Mouse (Mus musculus): ENCODE data around the gene Acbd7. TPM values are rescaled to one million over a fixed set of nuclear protein-coding genes. Genes with fewer than 3 reads are reported as not detected.

Acbd7 gene
- 3.6 and 4.2 TPM in 2 replicates for polyA plus RNA-seq (2015; fragmentation: Nextera tagmentation; extraction: Ambion mirVana)

DNA sequence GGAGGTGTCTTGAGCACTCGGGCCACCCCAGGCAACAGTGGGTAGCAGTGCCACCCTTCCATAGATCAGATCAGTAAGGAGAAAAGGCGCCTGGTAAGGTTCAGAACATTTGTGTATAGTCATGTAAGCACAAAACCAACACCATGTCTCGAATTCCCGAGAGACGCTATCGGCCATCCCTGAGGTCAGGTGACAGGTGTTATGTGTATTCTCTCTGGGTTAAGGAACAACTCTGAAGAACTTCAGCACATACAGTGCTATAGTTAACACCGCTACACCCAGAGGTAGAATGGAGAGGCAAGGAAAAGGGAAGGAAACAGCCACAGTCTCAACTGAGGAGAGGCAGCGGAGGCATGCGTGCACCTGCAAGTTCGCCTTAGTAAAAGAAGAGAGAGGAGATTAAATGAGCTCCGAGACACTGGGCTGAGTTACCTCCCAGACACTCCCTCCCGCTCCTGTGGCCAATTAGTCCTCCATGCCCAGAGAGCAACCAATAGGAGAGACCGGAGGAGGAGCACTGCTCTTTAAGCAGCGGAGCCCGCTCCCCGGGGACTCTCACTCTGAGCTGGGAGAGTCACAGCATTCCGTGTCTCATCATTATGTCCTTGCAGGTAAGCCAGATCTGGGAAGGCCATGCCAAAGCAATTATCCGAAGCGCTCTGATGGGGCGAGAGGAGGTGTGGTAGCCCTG is at the start of gene Acbd7:
Gene Acbd7 (plus strand): TSS at position 558 of the 691 bp plus-strand sequence.
- H3K27me3 ChIP-seq, result no peaks in the 10 kb centered on the region
- H3K36me3 ChIP-seq, result no peaks in the 10 kb centered on the region
- no peak within 1 kb of the TSS for H3K27ac ChIP-seq (replicated peaks)
- no peaks in the 10 kb centered on the region for H3K9me3 ChIP-seq
- peak within 1 kb of the TSS; percentile 82 for H3K4me2 ChIP-seq
- H3K4me3 ChIP-seq, result peak within 1 kb of the TSS; percentile 37
- peak; percentile 20; the same call in 1 of the 2 replicates for ATAC-seq (ENCODE audit: low FRiP score, low read depth)
- WGBS, result 5% methylated on average over 20 of the region's 20 CpGs
- H3K4me1 ChIP-seq (replicated peaks), result peaks cover 24% of the 10 kb centered on the region
- H3K9ac ChIP-seq, result peak within 1 kb of the TSS; percentile 33; the same call in 1 of the 2 replicates

DNA sequence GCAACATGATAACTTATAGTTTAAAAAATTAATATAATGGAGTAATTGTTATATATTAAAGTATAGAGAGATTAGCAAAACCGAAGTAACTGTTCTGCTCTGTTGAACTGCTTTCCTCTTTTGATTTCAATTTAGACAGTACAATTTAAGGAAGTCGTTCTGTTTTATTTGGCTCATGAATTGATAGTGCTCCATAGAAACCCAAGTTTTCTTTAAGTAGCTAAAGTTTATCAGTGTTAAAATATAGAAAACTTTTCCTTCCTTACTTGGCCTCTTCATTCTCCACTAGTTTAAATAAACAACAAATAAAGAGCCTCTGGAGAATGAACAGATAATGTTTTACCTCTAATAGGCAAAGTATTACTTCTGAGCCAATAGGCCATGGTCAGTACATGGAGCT is 49.7 kb upstream of the Acbd7 start:
- no peak overlapping the region for H3K27ac ChIP-seq (replicated peaks)

GRCm38 (mm10) chr2:3289581-3289980 is 46.4 kb upstream of the Acbd7 start:
- Histone ChIP-seq H3K4me2 (no peak overlapping the region), H3K9ac (no peak overlapping the region), H3K4me1 (replicated peaks) (peaks cover 14% of the 10 kb centered on the region), H3K27ac (replicated peaks) (no peak overlapping the region), H3K27me3 (no peaks in the 10 kb centered on the region), H3K4me3 (no peak overlapping the region), H3K36me3 (no peaks in the 10 kb centered on the region), H3K9me3 (no peaks in the 10 kb centered on the region)
- no peak for ATAC-seq (ENCODE audit: low FRiP score, low read depth)
- WGBS, result 88% methylated on average over 1 of the region's 1 CpGs

More for the DNA sequence above, 49.7 kb upstream of the Acbd7 start:
- Histone ChIP-seq H3K9ac (no peak overlapping the region), H3K4me1 (replicated peaks) (peaks cover 20% of the 10 kb centered on the region), H3K4me3 (no peak overlapping the region), H3K4me2 (peak overlapping the region; percentile 72; the same call in 1 of the 2 replicates), H3K27me3 (no peaks in the 10 kb centered on the region), H3K36me3 (no peaks in the 10 kb centered on the region), H3K9me3 (no peaks in the 10 kb centered on the region)
- 84% methylated on average over 2 of the region's 2 CpGs for WGBS
- ATAC-seq (ENCODE audit: low FRiP score, low read depth), result no peak

DNA sequence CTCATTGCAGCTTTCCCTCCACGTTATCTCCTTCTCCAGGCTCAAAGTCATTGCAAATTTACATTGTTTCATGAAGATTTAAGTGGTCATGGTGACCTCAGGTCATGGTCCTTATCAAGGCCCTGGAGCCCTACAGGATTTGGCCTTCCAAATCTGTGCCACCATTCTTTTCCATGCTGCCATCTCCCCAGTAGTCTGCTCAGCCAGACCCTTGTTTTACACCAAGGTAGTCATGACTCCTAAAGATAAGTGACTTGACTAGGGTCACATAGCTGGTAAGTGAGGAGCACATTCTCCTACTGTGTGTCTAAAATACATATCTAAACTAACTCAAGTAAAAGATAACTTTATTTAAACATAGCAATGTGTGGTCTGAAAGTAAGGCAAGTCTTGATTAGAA is 43.8 kb upstream of the Acbd7 start:
- Histone ChIP-seq H3K36me3 (no peaks in the 10 kb centered on the region), H3K4me2 (no peak overlapping the region), H3K27ac (replicated peaks) (no peak overlapping the region), H3K9me3 (no peaks in the 10 kb centered on the region), H3K27me3 (no peaks in the 10 kb centered on the region), H3K4me1 (replicated peaks) (no peaks in the 10 kb centered on the region), H3K4me3 (no peak overlapping the region), H3K9ac (no peak overlapping the region)
- WGBS, result 85% methylated on average over 1 of the region's 1 CpGs
- ATAC-seq (ENCODE audit: low FRiP score, low read depth), result no peak

- Histone ChIP-seq H3K9ac (no peak overlapping the region), H3K9me3 (no peaks in the 10 kb centered on the region), H3K4me2 (no peak overlapping the region), H3K36me3 (no peaks in the 10 kb centered on the region), H3K27me3 (no peaks in the 10 kb centered on the region), H3K4me3 (no peak overlapping the region), H3K27ac (replicated peaks) (no peak overlapping the region), H3K4me1 (replicated peaks) (no peaks in the 10 kb centered on the region)
- no peak for ATAC-seq (ENCODE audit: low FRiP score, low read depth)
- 94% methylated on average over 7 of the region's 7 CpGs for WGBS
Measured at GRCm38 (mm10) chr2:3295826-3296225, 40.1 kb upstream of the Acbd7 start.

DNA sequence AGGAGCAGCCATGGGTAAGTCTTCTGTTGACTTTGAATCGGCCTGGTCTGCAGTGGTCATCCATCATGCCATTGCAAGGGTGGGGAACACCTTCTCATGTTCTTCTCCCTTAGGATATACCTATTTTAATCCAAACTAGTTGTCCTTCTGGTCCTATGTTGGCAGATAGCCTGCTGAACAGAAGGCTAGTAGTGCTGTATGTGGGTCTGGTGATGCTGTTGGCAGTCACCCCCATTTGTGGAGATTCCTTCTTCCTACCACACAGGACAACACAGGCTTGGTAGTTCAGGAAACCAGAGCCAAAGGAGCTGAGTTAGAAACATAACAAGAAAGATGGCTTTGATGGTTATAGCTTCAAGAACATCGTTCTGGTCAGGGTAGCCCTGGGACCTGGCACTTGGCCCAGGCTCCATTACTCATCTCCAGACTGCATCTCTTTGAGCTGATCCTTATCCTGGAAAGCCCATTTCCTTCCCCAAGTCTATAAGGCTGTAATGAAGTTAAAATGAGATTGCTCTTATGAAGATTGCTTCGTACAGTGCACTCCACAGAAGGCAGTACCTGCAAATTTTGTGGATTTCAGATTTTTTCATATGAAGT is 30.4 kb upstream of the Acbd7 start:
- no peak overlapping the region for H3K4me2 ChIP-seq
- H3K27ac ChIP-seq (replicated peaks), result no peak overlapping the region
- H3K4me1 ChIP-seq (replicated peaks), result no peaks in the 10 kb centered on the region
- H3K9me3 ChIP-seq, result no peaks in the 10 kb centered on the region
- H3K9ac ChIP-seq, result no peak overlapping the region
- H3K27me3 ChIP-seq, result no peaks in the 10 kb centered on the region
- 73% methylated on average over 3 of the region's 3 CpGs for WGBS
- H3K36me3 ChIP-seq, result peaks cover 16% of the 10 kb centered on the region
- ATAC-seq (ENCODE audit: low FRiP score, low read depth), result no peak; the same call in 1 of the 2 replicates
- no peak overlapping the region for H3K4me3 ChIP-seq

GRCm38 (mm10) chr2:3323132-3323531 is 12.8 kb upstream of the Acbd7 start:
- Histone ChIP-seq H3K36me3 (peaks cover 72% of the 10 kb centered on the region), H3K4me3 (no peak overlapping the region), H3K27me3 (no peaks in the 10 kb centered on the region), H3K4me2 (no peak overlapping the region), H3K9ac (no peak overlapping the region), H3K27ac (replicated peaks) (no peak overlapping the region), H3K9me3 (no peaks in the 10 kb centered on the region), H3K4me1 (replicated peaks) (no peaks in the 10 kb centered on the region)
- ATAC-seq (ENCODE audit: low FRiP score, low read depth), result no peak
- 90% methylated on average over 2 of the region's 2 CpGs for WGBS

- 94% methylated on average over 7 of the region's 7 CpGs for WGBS
- Histone ChIP-seq H3K27me3 (no peaks in the 10 kb centered on the region), H3K4me1 (replicated peaks) (no peaks in the 10 kb centered on the region), H3K9ac (no peak overlapping the region), H3K27ac (replicated peaks) (no peak overlapping the region), H3K4me2 (no peak overlapping the region), H3K36me3 (peaks cover 73% of the 10 kb centered on the region), H3K9me3 (no peaks in the 10 kb centered on the region), H3K4me3 (no peak overlapping the region)
- ATAC-seq (ENCODE audit: low FRiP score, low read depth), result no peak
Measured at GRCm38 (mm10) chr2:3324381-3325130, 11.4 kb upstream of the Acbd7 start.

DNA sequence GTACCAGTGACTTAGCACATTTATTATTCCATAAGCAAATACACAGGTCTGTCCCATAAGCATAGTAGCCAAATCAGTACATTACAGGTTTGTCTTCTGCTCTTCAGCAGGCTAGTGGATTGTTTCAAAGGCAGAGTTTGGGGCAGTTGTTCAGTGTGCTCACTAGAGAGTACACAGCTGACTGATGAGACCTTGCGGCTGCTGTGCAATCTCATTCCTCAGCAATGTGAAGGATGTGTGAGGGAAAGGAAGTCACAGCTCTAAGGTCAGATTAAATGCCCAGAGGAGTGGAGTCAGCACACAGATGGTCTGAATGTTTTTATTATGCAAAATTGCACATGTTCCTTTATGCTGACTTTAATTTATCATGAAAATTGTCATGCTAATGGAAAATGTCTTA is 9.4 kb upstream of the Acbd7 start:
- H3K9ac ChIP-seq, result no peak overlapping the region
- 76% methylated on average over 1 of the region's 1 CpGs for WGBS
- H3K27ac ChIP-seq (replicated peaks), result no peak overlapping the region
- H3K36me3 ChIP-seq, result peaks cover 67% of the 10 kb centered on the region
- no peak overlapping the region for H3K4me3 ChIP-seq
- peaks cover 13% of the 10 kb centered on the region for H3K4me1 ChIP-seq (replicated peaks)
- no peak overlapping the region for H3K4me2 ChIP-seq
- H3K9me3 ChIP-seq, result no peaks in the 10 kb centered on the region
- H3K27me3 ChIP-seq, result no peaks in the 10 kb centered on the region
- ATAC-seq (ENCODE audit: low FRiP score, low read depth), result no peak

DNA sequence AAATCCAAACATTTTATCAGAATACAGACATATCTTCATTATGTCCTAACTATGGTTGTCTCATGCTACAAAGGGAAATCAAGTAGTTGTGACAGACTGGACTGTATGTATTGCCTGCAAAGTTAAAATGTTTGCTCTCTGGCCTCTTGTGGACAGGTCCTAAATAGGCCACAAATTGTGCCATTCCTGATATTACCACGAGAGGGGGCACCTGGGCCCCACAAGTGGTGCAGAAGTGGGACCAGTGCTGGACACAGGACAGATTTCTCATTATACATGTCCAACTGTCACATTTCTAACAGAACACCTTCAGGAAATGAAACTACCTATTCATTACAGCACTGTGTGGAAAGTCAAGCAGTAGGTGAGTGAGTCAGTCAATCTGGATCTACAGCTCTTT is 8.6 kb upstream of the Acbd7 start:
- Histone ChIP-seq H3K9ac (no peak overlapping the region), H3K27ac (replicated peaks) (no peak overlapping the region), H3K4me3 (no peak overlapping the region), H3K36me3 (peaks cover 61% of the 10 kb centered on the region), H3K4me2 (no peak overlapping the region), H3K9me3 (no peaks in the 10 kb centered on the region), H3K4me1 (replicated peaks) (peaks cover 17% of the 10 kb centered on the region), H3K27me3 (no peaks in the 10 kb centered on the region)
- 45% methylated on average over 1 of the region's 1 CpGs for WGBS
- ATAC-seq (ENCODE audit: low FRiP score, low read depth), result no peak

GRCm38 (mm10) chr2:3331071-3331703 is 4.8 kb upstream of the Acbd7 start:
- H3K27ac ChIP-seq (replicated peaks), result peak overlapping the region; percentile 91
- peaks cover 27% of the 10 kb centered on the region for H3K4me1 ChIP-seq (replicated peaks)
- H3K9me3 ChIP-seq, result no peaks in the 10 kb centered on the region
- H3K36me3 ChIP-seq, result peaks cover 30% of the 10 kb centered on the region
- peak overlapping the region; percentile 80 for H3K4me3 ChIP-seq
- peak overlapping the region; percentile 70 for H3K4me2 ChIP-seq
- no peaks in the 10 kb centered on the region for H3K27me3 ChIP-seq
- no peak for ATAC-seq (ENCODE audit: low FRiP score, low read depth)
- peak overlapping the region; percentile 79; the same call in 1 of the 2 replicates for H3K9ac ChIP-seq
- WGBS, result 80% methylated on average over 5 of the region's 5 CpGs

DNA sequence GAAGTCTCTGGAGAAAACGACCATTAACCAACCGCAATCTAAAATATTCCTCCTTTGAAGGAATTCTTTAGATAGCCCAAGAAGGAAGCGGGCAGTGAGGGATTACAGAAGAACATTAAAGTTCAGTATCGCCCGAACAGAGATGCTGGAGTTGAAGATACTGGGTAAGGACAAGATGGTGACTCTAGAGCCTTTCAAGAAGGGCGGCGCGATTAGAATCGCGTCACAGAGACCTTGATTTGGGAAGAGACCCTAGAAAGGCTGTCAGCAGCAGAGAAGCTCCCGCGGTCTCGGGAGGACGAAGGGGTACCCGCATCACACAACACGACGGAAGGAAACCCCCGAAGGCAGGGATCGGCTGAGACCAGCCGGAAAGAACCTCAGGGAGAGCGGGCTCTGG is 3.9 kb upstream of the Acbd7 start:
- no peak for ATAC-seq (ENCODE audit: low FRiP score, low read depth)
- Histone ChIP-seq H3K9ac (peak overlapping the region; percentile 79), H3K4me1 (replicated peaks) (peaks cover 29% of the 10 kb centered on the region), H3K4me2 (peak overlapping the region; percentile 70), H3K27ac (replicated peaks) (peak overlapping the region; percentile 91), H3K4me3 (peak overlapping the region; percentile 80), H3K9me3 (no peaks in the 10 kb centered on the region), H3K36me3 (peaks cover 23% of the 10 kb centered on the region), H3K27me3 (no peaks in the 10 kb centered on the region)
- 3% methylated on average over 21 of the region's 21 CpGs for WGBS
